Mouse (Mus musculus) spleen, postnatal 10 days (tissue): ENCODE data around the gene Nek1.

ENCODE experiments used
- DNase-seq, 2 experiments: peaks; one replicate each; pipeline ENCODE4 v3.0.0; 2021 to 2022; ENCODE audit warnings: low spot score in 2 of 2

The Nek1 gene

DNA sequence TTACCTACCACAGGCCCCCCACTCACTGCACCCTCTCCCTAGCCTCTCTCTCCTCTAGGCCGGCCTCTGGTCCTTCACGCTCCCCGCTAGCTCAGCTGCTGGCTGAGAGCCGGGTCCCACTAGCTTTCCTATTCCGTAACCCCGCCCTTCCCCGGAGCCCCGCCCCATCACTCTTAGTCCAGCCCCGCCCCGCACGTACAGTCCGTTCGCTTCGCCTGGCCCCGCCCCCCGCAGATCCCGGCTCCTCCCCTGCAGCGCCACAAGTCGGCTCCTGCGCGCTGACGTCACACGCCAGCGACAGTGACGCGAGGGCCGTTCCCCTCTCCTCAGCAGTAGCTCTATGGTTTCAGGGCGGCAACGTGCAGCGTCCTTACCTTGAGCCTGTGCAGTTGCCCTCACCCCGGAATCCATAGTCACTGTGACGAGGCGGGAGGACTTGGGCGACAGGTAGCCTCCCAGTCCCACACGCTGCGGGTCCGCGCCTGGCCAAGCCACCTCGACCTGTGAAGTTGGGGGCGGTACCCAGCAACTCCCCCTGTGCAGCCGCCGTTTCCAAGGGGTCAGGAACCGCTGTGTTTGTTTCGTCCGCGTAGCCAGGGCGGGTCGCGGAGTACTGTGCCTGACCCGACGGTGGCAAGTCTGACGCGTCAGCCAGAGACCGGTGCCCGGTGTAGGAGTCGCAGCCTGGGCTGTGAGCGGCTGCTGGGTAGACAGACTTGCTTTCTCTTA is at the start of gene Nek1:
Gene Nek1, plus strand, starts transcription at position 286 of the 729 bp plus-strand sequence.
- peak; percentile 97 to 100 for DNase-seq

GRCm38 (mm10) chr8:60947503-60947902 is 45.5 kb upstream of the Nek1 start:
- DNase-seq = no peak

DNA sequence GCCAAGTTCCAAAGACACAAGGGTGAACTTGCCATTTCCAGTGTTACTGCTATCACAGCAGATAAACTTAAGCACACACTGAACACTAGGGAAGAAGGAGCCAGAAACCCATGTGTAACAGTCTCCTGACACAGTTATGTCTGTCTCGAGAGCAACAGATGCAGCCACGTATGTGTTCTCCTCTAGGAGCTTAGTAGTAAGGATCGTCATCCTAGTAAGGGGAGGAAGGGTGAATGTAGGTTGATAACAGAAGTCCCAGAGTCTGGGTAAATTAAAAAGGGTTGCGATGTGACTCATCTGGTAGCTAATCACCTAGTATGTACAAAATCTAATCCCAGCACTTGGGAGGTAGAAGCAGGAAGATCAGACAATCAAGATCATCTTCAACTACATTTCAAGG is 43.1 kb upstream of the Nek1 start:
- DNase-seq = no peak

DNA sequence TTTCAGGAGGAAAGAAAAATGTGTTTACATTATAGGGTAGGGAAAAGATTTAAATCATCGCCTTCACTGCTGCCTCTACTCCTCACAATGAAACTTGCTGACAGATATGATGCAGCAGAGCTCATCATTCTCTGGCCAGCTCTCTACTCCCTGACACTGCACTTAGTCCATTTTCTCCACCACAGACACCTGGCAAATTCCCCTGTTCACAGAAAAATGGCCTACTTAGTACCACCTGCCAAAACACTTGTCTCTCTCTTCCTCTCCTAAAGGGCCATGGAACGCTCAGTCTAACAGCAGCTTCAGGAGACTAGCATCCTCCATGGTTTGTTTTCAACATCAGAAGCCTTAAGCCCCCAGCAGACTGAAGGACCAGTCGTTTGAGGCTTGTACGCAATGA is 41.7 kb upstream of the Nek1 start:
- no peak for DNase-seq

GRCm38 (mm10) chr8:60951757-60952156 is 41.2 kb upstream of the Nek1 start:
- no peak for DNase-seq

DNA sequence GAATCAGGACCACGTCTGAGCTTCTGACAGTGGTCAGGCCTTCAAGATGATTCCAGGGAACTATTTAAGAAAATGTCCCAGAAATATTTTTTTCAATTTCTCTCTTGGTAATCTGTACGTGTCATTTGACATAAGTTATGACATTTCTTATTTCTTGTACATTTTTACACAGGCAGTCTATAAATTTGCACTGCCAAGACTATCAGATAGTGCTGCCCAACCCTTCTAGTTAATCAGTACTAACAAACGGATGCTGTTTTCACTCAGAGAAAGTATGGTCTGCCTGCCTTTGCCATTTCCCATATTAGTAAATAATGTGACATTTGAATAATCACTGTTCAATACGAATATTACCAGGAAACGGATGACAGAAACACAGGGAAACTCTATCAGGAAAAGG is 40.2 kb upstream of the Nek1 start:
- DNase-seq = no peak

DNA sequence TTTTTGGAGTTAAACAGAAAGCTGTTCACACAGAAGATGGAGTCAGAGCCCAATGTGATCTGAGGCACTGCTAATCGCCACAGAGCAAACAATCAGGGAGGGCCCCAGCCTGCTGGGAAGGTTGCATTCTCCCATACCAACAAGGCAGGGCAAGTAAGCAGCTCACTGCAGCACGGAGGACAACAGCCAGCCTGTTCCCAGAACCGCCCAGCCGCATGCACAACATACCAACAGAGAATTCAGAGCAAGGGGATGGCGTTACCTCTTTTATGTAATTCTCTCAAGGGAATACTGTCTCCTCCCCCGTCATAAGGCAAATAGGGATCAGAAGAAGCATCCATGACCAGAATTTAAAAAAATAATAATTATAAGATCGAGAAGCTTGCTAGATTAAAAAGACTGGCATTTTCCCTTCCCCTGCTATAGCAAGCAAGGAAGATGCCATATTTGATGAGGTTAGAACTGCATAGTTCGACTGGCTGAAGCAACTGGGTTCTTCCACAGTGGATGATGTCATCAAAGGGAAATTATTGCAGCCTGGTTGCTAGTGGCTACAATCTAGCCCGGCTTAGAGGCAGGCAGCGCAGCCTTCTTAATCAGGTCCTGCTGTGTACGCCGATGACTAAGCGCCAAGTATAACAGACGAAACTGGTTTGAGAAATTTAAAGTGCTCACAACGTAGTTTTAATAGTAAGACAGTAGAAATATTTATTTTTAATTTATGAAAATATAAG is 38.5 kb upstream of the Nek1 start:
- DNase-seq = peak; percentile 75 to 80

DNA sequence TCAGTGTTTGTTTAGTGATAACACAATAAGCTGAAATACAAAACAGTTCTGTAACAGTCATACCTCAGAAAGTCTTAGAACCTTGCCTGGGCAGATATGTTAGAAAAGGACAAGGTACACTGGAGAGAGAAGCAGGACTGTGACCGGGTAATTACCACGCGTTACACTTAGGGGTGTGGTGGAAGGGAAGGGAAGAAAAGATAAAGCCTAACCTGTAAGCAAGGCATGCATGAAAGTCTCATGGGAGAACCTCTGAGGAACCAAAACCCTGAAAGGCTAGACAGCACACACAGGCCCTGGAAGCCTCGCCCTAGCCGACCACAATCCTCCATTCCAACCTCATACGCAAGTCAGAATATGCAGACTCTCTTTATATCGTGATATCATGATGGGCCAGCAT is 36.1 kb upstream of the Nek1 start:
- DNase-seq = peak in 1 of 2 experiments; percentile 36

DNA sequence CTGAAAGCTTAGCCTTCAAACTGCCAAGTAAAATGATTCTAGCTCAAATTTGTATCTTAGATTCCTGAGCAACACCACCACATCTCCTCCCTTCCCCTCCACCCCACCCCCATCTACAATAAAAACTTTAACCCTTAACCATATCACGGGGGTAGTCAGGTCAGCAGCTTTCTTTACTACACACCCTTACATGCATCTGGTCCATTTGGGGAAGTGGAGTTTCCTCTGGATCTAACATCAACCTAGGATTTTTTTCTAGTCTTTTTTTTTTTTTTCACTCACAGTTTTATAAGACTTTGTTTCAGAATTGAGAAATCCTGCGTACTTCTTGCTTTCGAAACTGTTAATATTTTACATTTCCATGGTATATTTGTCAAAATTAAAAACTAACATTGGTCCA is 30.2 kb upstream of the Nek1 start:
- no peak for DNase-seq

- DNase-seq = no peak
Measured at GRCm38 (mm10) chr8:60963931-60964330, 29.1 kb upstream of the Nek1 start.

GRCm38 (mm10) chr8:60964518-60964917 is 28.5 kb upstream of the Nek1 start:
- DNase-seq = no peak

- no peak for DNase-seq
Measured at GRCm38 (mm10) chr8:60965306-60965705, 27.7 kb upstream of the Nek1 start.

DNA sequence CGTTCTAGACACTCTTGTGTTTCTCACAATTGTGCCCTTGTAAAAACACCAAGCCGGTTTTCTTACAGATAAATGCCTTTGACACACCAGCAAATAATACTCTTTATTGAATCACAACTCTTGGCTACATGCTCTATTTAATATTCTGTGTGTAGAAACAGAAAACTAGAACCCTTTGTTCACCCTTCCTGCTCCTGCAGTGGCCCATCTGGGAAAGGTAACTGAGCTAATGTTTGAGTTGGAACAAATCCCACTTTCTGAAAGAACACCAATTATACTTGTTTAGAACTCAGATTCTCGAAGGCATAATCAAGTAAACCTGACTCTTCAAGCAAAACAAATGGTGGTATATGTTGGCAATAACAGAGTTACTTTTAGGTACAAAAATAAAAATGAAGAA is 27.3 kb upstream of the Nek1 start:
- DNase-seq = no peak

- no peak for DNase-seq
Measured at GRCm38 (mm10) chr8:60969091-60969490, 23.9 kb upstream of the Nek1 start.

DNA sequence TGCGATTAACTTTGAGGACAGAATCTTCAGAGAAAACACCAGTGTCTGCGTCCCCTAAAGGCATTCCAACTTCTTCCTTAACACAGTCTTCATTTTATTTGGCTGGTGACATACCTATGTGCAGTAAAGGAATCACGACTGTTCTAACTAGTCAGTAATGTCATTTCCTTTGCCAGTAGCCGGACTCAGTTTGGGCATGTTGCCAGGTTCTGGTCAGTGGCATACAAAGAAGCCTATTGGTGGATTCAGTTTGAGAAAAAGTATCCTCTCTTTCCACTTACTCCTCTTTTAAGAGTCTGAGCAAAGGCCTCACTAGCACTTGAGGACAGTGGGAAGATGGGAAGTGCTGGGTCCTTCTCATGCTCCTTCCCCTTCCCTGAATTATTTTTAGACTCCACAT is 21.2 kb upstream of the Nek1 start:
- peak in 1 of 2 experiments; percentile 52 for DNase-seq

- DNase-seq = no peak
Measured at GRCm38 (mm10) chr8:60973448-60973847, 19.5 kb upstream of the Nek1 start.

GRCm38 (mm10) chr8:60974837-60975236 is 18.2 kb upstream of the Nek1 start:
- no peak for DNase-seq

GRCm38 (mm10) chr8:60976818-60977217 is 16.2 kb upstream of the Nek1 start:
- no peak for DNase-seq

GRCm38 (mm10) chr8:60978496-60978895 is 14.5 kb upstream of the Nek1 start:
- no peak for DNase-seq

DNA sequence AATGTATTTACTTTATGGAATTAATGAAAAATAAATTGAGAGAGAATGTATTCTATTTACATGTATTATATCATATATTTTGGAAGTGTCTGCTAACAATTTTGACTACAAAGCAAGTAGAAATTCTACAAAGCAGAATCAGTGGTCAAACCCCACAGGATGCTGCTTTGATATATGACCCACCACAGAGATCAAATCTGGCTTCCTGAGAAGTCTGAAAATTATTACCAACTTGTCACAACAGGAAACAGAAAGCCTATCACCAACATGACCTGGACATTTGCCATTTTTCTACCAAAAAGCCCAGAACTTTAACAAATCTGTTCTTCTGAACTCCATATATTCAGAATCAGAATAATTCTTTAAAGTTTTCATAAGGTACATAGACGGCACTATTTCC is 11.6 kb upstream of the Nek1 start:
- DNase-seq = no peak

DNA sequence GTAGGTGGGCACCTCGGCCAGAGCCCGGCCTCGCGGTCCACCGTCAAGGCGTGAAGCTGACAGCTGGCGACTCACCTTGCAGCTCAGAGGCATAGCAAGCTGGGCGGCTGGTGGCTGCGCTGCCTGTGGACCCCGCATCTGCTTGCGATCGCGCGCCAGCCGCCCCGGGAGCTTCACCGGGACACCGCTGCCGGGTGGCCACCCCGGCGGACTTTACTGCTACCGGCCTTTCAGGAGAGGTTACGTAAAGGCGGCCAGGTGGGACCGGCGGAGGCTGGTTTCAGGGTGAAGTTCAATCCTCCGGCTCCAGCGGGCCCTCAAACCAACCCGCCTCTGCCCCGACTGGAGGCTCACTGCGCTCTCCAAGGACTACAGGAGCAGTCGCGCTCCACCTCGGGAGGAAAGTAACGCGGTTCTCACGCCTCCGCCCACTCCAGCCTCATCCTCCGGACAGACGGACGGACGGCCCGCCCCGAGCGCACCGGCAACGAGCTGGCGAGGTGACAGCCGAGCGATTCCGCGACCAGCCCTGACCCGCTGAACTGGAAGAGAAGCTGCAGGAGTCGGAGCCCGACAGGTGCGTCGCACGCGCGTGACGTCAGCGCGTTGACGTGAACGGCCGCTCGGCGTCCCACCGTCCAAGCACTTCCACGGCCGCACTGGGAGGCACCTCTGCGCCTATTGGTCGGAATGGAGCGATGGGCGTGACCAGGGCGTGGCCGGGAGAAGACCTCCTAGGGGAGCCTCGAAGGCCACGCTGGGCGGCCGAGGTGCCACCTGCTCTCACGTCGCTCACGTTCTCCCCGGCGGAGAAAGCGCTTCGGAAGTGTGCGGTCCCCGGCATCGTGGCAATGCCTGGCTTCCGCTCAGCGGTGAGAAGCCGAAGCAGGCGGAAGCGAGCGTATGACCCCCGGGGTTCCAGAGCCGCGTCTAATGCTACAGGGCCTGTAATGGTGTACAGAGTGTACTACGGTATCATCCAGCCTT is 10.0 kb upstream of the Nek1 start, which contains the start of gene Clcn3:
Gene Clcn3, minus strand, starts transcription at position 600 of the 987 bp plus-strand sequence.
- DNase-seq = peak; percentile 96 to 100

DNA sequence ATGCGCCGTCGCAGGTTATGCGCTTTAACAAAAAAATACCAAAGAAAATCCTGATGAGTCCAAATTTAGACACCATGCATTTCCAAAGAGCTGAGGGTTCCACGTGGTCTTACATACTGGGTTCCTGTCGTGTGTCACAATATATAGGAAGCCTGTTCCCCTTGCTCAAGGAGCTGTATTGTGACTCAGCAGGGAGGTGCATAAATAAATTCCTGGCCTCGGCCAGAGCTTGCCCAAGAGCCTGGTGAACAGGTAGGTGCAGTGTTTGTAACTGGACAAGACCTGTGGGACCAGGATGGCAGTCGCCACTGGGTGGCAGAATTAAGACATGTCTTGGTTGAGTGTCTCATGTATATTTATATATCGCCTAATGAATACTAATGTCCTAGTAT is 9.3 kb upstream of the Nek1 start:
- peak; percentile 70 to 73 for DNase-seq
